Mouse (Mus musculus): ENCODE results near the gene Gcsam.

The Gcsam gene

GRCm38 (mm10) chr16:45610267-45610666 lies at the start of gene Gcsam:
Gcsam (plus strand) TSS chr16:45610380.
- no peak for DNase-seq (ENCODE audit: low read depth)

- DNase-seq (ENCODE audit: low read depth): no peak
Measured at GRCm38 (mm10) chr16:45561747-45562146, 48.4 kb upstream of the Gcsam start.

- DNase-seq (ENCODE audit: low read depth): peak; percentile 17
Measured at GRCm38 (mm10) chr16:45572307-45572706, 37.9 kb upstream of the Gcsam start.

- no peak for DNase-seq (ENCODE audit: low read depth)
Measured at GRCm38 (mm10) chr16:45579883-45580282, 30.3 kb upstream of the Gcsam start.

- peak; percentile 19 for DNase-seq (ENCODE audit: low read depth)
Measured at GRCm38 (mm10) chr16:45582512-45582911, 27.7 kb upstream of the Gcsam start.

GRCm38 (mm10) chr16:45593656-45594055 lies 16.5 kb upstream of the Gcsam start:
- DNase-seq (ENCODE audit: low read depth): no peak

GRCm38 (mm10) chr16:45595494-45595893 lies 14.7 kb upstream of the Gcsam start:
- DNase-seq (ENCODE audit: low read depth): no peak

- DNase-seq (ENCODE audit: low read depth): no peak
Measured at GRCm38 (mm10) chr16:45608481-45608954, 1.7 kb upstream of the Gcsam start.

GRCm38 (mm10) chr16:45609300-45609699 lies 880 bp upstream of the Gcsam start:
- no peak for DNase-seq (ENCODE audit: low read depth)

- DNase-seq (ENCODE audit: low read depth): no peak
Measured at GRCm38 (mm10) chr16:45613247-45613646, 3.1 kb downstream of the Gcsam start.

GRCm38 (mm10) chr16:45615944-45616343 lies 5.8 kb downstream of the Gcsam start:
- no peak for DNase-seq (ENCODE audit: low read depth)

- no peak for DNase-seq (ENCODE audit: low read depth)
Measured at GRCm38 (mm10) chr16:45619751-45620375, 9.7 kb downstream of the Gcsam start.

- no peak for DNase-seq (ENCODE audit: low read depth)
Measured at GRCm38 (mm10) chr16:45623230-45623629, 13.1 kb downstream of the Gcsam start.

- DNase-seq (ENCODE audit: low read depth): no peak
Measured at GRCm38 (mm10) chr16:45624791-45625190, 14.6 kb downstream of the Gcsam start.

- no peak for DNase-seq (ENCODE audit: low read depth)
Measured at GRCm38 (mm10) chr16:45625342-45625741, 15.2 kb downstream of the Gcsam start.

GRCm38 (mm10) chr16:45629497-45630105 lies 19.4 kb downstream of the Gcsam start:
- DNase-seq (ENCODE audit: low read depth): no peak

- peak; percentile 56 for DNase-seq (ENCODE audit: low read depth)
Measured at GRCm38 (mm10) chr16:45630347-45630960, 20.3 kb downstream of the Gcsam start.

GRCm38 (mm10) chr16:45632420-45632819 lies 22.2 kb downstream of the Gcsam start:
- no peak for DNase-seq (ENCODE audit: low read depth)

- no peak for DNase-seq (ENCODE audit: low read depth)
Measured at GRCm38 (mm10) chr16:45635826-45636225, 25.6 kb downstream of the Gcsam start.

GRCm38 (mm10) chr16:45640070-45640762 lies 30.0 kb downstream of the Gcsam start:
- no peak for DNase-seq (ENCODE audit: low read depth)

- no peak for DNase-seq (ENCODE audit: low read depth)
Measured at GRCm38 (mm10) chr16:45641301-45641700, 31.1 kb downstream of the Gcsam start.

- no peak for DNase-seq (ENCODE audit: low read depth)
Measured at GRCm38 (mm10) chr16:45643944-45644343, 33.8 kb downstream of the Gcsam start.

- no peak for DNase-seq (ENCODE audit: low read depth)
Measured at GRCm38 (mm10) chr16:45644380-45644779, 34.2 kb downstream of the Gcsam start.
